Mouse (Mus musculus): ENCODE results near the gene Hck. TPM values are rescaled to one million over a fixed set of nuclear protein-coding genes. Genes with fewer than 3 reads are reported as not detected.

Hck gene
- total and polyA plus RNA-seq, 2 experiments from 2014 or later: 1.7 to 6.4 TPM

GRCm38 (mm10) chr2:153065747-153066508 is 42.3 kb upstream of the Hck start, which contains the start of gene Ccm2l:
Gene Ccm2l (plus strand): TSS chr2:153065955.
- peak within 1 kb of the TSS; percentile 85 for H3K27ac ChIP-seq (ENCODE audit: low read depth)
- H3K4me3 ChIP-seq (ENCODE audit: low read depth, low read length): peak within 1 kb of the TSS; percentile 34
- ATAC-seq (ENCODE audit: insufficient read depth, low read depth): peak; percentile 79
- no peaks in the 10 kb centered on the region for H3K36me3 ChIP-seq (replicated peaks; ENCODE audit: control insufficient read depth, insufficient read depth, low read length)
- 0 out of 2 replicates have a peak, but pooled peaks cover 6% of the 10 kb centered on the region for H3K4me1 ChIP-seq (ENCODE audit: control insufficient read depth, insufficient read depth)
- TF ChIP-seq CTCF (IDR thresholded peaks at IDR 0.05; ENCODE audit: low read depth): no peak
- TF ChIP-seq EP300 (IDR thresholded peaks at IDR 0.05; ENCODE audit: low read depth): 0 out of 2 replicates have a peak, but pooled peaks have one; percentile 38
- peaks cover 29% of the 10 kb centered on the region for H3K27me3 ChIP-seq (ENCODE audit: control insufficient read depth, insufficient read depth, low read length)
- peak; percentile 36 for DNase-seq (ENCODE audit: low spot score)
- WGBS: 27% methylated on average over 12 of the region's 12 CpGs
- H3K9ac ChIP-seq (replicated peaks; ENCODE audit: low read depth, low read length): peak within 1 kb of the TSS; percentile 45
- no peaks in the 10 kb centered on the region for H3K9me3 ChIP-seq (replicated peaks; ENCODE audit: control insufficient read depth, low read length)
- peak within 1 kb of the TSS; percentile 56 for H3K4me2 ChIP-seq (ENCODE audit: low read depth, low read length)

DNA sequence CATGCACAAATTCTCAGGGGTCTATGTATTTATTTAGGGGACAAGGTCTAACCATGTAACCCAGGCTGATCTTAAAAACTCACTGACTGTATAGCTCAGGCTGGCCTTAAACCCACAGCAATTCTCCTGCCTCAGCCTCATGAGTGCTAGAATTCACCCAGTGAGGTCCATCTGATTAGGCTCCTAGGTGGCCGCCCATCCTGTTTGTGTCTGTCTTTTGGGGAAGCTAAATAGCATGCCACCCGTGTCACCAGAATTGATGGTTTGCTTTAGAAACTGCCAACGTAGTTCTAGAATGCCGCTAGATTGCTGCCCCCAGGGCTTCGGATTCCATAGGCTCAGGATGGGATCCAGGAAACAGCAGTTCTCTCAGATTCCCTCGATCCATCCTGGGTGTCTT is 41.3 kb upstream of the Hck start:
- Histone ChIP-seq H3K9me3 (replicated peaks; ENCODE audit: control insufficient read depth, low read length) (no peaks in the 10 kb centered on the region), H3K36me3 (replicated peaks; ENCODE audit: control insufficient read depth, insufficient read depth, low read length) (no peaks in the 10 kb centered on the region), H3K9ac (replicated peaks; ENCODE audit: low read depth, low read length) (no peak overlapping the region), H3K4me2 (ENCODE audit: low read depth, low read length) (peak overlapping the region; percentile 56), H3K4me3 (ENCODE audit: low read depth, low read length) (peak overlapping the region; percentile 34), H3K4me1 (ENCODE audit: control insufficient read depth, insufficient read depth) (0 out of 2 replicates have a peak, but pooled peaks cover 6% of the 10 kb centered on the region), H3K27me3 (ENCODE audit: control insufficient read depth, insufficient read depth, low read length) (peaks cover 40% of the 10 kb centered on the region), H3K27ac (ENCODE audit: low read depth) (peak overlapping the region; percentile 85; the same call in 1 of the 2 replicates)
- DNase-seq (ENCODE audit: low spot score) (no peak), ATAC-seq (ENCODE audit: insufficient read depth, low read depth) (no peak)
- TF ChIP-seq EP300 (IDR thresholded peaks at IDR 0.05; ENCODE audit: low read depth): no peak
- no peak for TF ChIP-seq CTCF (IDR thresholded peaks at IDR 0.05; ENCODE audit: low read depth)
- 36% methylated on average over 6 of the region's 6 CpGs for WGBS

GRCm38 (mm10) chr2:153070762-153071490 is 37.3 kb upstream of the Hck start:
- ATAC-seq (ENCODE audit: insufficient read depth, low read depth) (no peak), DNase-seq (ENCODE audit: low spot score) (no peak)
- H3K4me3 ChIP-seq (ENCODE audit: low read depth, low read length): no peak overlapping the region
- peaks cover 61% of the 10 kb centered on the region for H3K27me3 ChIP-seq (ENCODE audit: control insufficient read depth, insufficient read depth, low read length)
- H3K27ac ChIP-seq (ENCODE audit: low read depth): no peak overlapping the region
- no peak overlapping the region for H3K4me2 ChIP-seq (ENCODE audit: low read depth, low read length)
- H3K9ac ChIP-seq (replicated peaks; ENCODE audit: low read depth, low read length): no peak overlapping the region
- WGBS: 25% methylated on average over 23 of the region's 23 CpGs
- H3K4me1 ChIP-seq (ENCODE audit: control insufficient read depth, insufficient read depth): 0 out of 2 replicates have a peak, but pooled peaks cover 6% of the 10 kb centered on the region
- no peaks in the 10 kb centered on the region for H3K36me3 ChIP-seq (replicated peaks; ENCODE audit: control insufficient read depth, insufficient read depth, low read length)
- TF ChIP-seq EP300 (IDR thresholded peaks at IDR 0.05; ENCODE audit: low read depth): no peak
- peak; percentile 29 for TF ChIP-seq CTCF (IDR thresholded peaks at IDR 0.05; ENCODE audit: low read depth)
- no peaks in the 10 kb centered on the region for H3K9me3 ChIP-seq (replicated peaks; ENCODE audit: control insufficient read depth, low read length)

- H3K9ac ChIP-seq (replicated peaks; ENCODE audit: low read depth, low read length): no peak overlapping the region
- DNase-seq (ENCODE audit: low spot score) (no peak), ATAC-seq (ENCODE audit: insufficient read depth, low read depth) (no peak)
- H3K4me1 ChIP-seq (ENCODE audit: control insufficient read depth, insufficient read depth): 0 out of 2 replicates have a peak, but pooled peaks cover 6% of the 10 kb centered on the region
- peaks cover 55% of the 10 kb centered on the region for H3K27me3 ChIP-seq (ENCODE audit: control insufficient read depth, insufficient read depth, low read length)
- no peak overlapping the region for H3K27ac ChIP-seq (ENCODE audit: low read depth)
- H3K9me3 ChIP-seq (replicated peaks; ENCODE audit: control insufficient read depth, low read length): no peaks in the 10 kb centered on the region
- peak overlapping the region; percentile 43 for H3K4me2 ChIP-seq (ENCODE audit: low read depth, low read length)
- H3K4me3 ChIP-seq (ENCODE audit: low read depth, low read length): peak overlapping the region; percentile 26
- TF ChIP-seq CTCF (IDR thresholded peaks at IDR 0.05; ENCODE audit: low read depth) (no peak), EP300 (IDR thresholded peaks at IDR 0.05; ENCODE audit: low read depth) (no peak)
- 20% methylated on average over 66 of the region's 67 CpGs for WGBS
- no peaks in the 10 kb centered on the region for H3K36me3 ChIP-seq (replicated peaks; ENCODE audit: control insufficient read depth, insufficient read depth, low read length)
Measured at GRCm38 (mm10) chr2:153071491-153072184, 36.6 kb upstream of the Hck start.

DNA sequence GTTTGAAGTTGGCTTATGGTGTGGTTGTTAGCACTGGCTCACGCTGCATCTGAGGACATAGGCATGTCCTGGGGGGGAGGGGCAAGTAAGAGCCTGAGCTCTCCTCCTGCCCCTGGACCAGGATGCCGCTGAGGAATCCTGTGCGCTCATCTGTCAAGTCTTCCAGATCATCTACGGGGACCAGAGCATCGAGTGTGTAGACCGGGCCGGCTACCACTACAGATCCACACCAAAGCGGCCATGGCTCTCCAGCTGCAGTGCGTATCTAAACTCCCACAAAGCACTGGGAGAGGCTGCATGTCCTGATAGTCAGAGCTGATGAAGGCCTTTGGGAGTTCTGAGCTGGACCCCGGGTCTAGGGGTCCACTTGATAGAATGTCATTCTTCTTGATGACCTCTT is 33.6 kb upstream of the Hck start:
- Histone ChIP-seq H3K27ac (ENCODE audit: low read depth) (no peak overlapping the region), H3K4me3 (ENCODE audit: low read depth, low read length) (no peak overlapping the region), H3K27me3 (ENCODE audit: control insufficient read depth, insufficient read depth, low read length) (peaks cover 45% of the 10 kb centered on the region), H3K4me1 (ENCODE audit: control insufficient read depth, insufficient read depth) (no peaks in the 10 kb centered on the region), H3K36me3 (replicated peaks; ENCODE audit: control insufficient read depth, insufficient read depth, low read length) (no peaks in the 10 kb centered on the region), H3K4me2 (ENCODE audit: low read depth, low read length) (no peak overlapping the region), H3K9me3 (replicated peaks; ENCODE audit: control insufficient read depth, low read length) (no peaks in the 10 kb centered on the region), H3K9ac (replicated peaks; ENCODE audit: low read depth, low read length) (no peak overlapping the region)
- no peak for ATAC-seq (ENCODE audit: insufficient read depth, low read depth)
- TF ChIP-seq EP300 (IDR thresholded peaks at IDR 0.05; ENCODE audit: low read depth): no peak
- no peak for TF ChIP-seq CTCF (IDR thresholded peaks at IDR 0.05; ENCODE audit: low read depth)
- no peak for DNase-seq (ENCODE audit: low spot score)
- WGBS: 79% methylated on average over 10 of the region's 10 CpGs
